Mouse (Mus musculus) thymus, postnatal 14 days (tissue): ENCODE results near the gene Fam170b.

Source experiments
- DNase-seq: peaks from one replicate; pipeline ENCODE4 v3.0.0; 2021

Fam170b gene

DNA sequence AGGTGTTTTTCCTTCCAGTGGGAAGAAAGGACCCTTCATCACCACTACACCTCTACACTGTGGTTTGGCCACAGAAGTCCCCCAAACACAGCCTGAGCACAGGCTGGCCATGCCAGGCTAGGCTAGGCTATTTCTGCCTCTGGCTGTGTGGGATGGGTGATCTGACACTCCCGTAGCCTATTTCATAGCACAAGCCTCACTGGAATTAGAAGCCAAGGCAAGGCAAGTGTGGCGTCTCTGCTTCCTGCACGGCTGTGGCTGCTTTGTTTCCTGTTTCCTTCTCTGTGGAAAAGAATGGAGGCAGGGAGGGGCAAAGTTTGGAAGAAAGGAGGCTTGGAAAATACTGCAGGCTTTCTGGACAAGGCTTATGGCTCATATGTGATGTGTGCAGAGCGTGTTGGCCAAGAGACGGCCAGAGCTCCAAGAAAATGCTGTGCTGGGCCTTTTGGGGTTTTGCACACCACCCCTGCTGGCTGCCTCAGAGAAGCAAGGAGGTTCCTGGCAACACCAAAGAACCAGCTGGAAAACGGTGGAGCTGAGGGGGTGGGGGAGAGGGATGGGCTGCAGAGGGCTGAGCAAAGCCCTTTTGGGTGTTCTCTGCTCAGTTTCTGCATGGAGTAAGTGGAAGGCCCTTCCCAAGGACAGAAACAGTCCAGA is 5.6 kb upstream of the Fam170b start:
- DNase-seq = no peak

- DNase-seq = no peak
Observed at GRCm38 (mm10) chr14:32835181-32835580, 1.4 kb downstream of the Fam170b start.

DNA sequence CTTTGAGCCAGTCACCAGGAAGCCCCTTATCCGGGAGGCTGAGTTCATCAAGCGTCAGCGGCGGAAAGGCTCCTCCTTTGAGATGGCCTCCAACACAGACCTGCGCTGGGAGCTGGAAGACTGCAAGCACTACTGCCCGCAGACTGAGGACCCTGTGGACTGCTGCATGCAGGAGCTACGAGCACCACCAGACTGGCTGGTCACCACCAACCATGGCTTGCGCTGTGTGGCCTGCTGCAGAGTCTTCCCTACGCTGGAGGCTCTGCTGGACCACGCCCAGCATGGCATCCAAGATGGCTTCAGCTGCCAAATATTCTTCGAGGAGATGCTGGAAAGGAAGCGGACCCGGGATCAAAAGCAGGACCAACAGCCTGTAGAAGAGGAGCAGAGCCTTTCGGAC is 1.8 kb downstream of the Fam170b start:
- no peak for DNase-seq

DNA sequence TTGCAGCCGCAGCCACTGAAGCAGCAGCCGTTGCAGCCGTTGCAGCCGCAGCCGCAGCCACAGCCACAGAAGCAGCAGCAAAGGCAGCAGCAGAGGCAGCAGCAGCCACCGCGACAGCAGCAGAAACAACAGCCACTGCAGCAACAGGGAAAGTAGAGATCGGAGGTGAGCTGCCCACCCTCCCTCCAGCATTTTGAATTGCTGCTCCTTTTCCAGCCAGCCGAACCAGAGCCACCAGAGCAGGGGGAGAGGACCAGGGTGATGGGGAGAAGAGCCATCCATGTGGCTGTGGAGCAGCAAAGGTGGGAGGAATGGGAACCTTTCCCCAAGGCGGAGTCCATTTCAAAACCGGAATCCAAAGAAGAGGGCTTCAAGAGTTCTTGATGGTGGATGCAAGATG is 2.4 kb downstream of the Fam170b start:
- no peak for DNase-seq

- DNase-seq = no peak
Observed at GRCm38 (mm10) chr14:32842052-32842451, 8.3 kb downstream of the Fam170b start.

GRCm38 (mm10) chr14:32854059-32854458 is 20.3 kb downstream of the Fam170b start:
- no peak for DNase-seq

DNA sequence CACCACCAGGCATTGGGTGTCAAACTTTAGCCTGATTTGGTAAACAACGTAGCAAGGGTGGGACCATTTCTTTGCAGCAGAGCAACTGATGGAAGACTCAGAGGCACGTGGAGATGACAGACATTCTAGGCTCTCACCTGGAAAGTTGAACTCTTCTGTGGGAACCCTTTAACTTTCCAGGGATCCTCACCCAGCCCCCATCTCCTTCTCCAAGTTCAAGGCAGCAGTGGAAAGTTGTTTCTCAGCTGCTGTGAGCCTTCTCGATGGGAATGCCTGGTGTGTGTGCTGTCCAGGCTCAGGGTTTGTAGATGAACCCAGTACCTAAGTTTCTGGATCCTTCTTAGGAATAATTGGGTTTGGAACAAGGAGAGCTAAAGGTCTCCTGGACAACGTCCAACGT is 22.5 kb downstream of the Fam170b start:
- no peak for DNase-seq

DNA sequence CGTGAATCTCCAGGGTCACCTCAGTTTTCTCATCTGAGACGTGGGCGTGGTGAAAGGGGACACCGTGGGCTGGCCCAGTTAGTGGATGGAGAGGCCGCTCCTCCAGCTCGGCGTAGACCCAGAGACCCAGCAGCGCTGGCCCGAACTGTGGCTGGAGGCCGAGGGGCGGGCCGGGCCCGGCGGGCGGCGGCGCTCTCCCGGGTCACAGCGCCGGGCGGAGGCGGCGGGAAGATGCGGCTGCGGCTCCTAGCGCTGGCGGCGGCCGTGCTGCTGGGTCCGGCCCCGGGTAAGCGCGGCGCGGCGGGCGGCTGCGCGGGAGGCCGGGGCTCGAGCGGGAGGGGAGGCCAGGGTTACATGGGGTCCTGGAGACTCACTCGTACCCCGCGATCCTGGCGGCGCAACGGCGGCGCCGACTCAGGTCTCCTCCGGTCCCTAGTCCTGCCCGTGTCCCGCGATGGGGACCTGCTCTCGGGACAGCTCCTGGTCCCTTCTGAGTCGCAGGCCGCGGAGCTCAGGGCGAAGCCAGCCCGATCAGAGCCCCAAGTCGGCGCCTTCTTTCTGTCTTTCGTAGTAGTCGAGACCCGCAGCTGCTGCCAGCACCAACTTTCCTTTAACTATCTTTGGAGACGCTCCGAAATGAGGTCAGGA is 23.0 kb downstream of the Fam170b start, which contains the start of gene Vstm4:
Gene Vstm4 (plus strand): TSS at position 76 of the 648 bp plus-strand sequence.
- DNase-seq = no peak

- DNase-seq = no peak
Observed at GRCm38 (mm10) chr14:32858361-32858760, 24.6 kb downstream of the Fam170b start.

DNA sequence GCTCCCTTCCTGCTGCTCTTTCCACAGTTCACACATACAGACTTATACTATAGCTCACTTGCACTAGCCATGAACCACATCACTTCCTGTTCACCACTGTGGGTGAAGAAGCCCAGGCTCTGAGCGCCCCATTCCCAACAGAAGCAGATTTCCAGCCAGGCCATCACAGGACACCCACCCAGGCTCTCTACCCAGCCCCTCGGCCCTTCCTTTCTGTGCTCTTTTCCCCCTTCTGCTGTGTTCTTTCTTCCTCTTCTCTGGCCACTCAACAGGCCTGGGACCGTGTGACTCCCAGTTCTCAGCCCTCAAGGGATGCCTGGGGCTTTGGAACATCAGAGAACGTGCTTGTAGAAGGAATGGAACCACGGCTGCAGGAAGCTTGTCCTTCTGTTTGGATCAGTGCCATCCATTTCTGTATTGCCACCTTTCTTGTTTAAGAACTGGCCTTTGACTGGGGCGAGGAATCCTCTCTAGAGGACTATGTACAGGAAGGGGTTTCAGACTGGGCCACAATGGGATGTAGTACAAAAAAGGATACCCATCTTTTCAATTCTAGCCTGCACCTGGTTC is 25.3 kb downstream of the Fam170b start:
- no peak for DNase-seq

- no peak for DNase-seq
Observed at GRCm38 (mm10) chr14:32859831-32860569, 26.2 kb downstream of the Fam170b start.

DNA sequence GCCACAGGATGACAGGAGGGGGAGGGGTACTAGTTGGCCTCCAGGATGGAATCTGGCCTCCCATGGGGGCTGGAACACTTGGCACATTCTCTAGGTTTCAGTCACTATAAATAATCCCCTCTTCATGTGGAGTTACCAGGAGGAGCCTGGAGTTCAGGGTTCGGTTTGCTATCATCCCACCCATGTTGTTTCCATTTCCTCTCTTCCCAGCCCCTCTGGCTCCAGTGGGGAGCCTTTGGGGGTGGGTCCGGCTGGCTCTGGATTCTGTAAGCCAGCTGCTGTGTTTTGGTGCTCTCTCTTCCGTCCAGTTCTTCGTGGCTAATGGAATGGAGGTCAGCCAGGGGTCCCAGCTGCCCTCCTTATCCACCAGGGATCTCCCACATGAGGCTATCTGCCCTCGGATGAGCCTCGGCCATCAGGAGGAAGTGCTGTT is 27.4 kb downstream of the Fam170b start:
- no peak for DNase-seq

DNA sequence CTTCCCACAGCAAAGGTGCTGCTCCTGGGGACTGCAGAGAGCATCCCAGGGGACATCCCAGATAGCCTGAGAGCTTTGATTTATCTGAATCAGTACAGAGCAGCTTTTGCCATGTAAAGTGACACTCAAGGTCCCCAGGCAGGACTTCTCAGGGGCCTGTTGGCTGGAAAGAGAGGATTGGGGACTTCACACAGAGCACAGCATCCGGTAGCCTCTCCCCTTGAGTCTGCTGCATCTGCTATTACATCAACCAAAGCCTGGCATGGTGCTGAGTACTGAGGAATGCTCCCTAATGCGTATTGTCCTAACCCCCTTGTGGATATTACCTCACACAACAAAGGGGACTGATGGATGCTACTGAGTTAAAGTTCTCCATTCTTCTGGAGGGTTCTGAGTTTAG is 27.9 kb downstream of the Fam170b start:
- no peak for DNase-seq

- DNase-seq = no peak
Observed at GRCm38 (mm10) chr14:32865331-32865730, 31.6 kb downstream of the Fam170b start.

DNA sequence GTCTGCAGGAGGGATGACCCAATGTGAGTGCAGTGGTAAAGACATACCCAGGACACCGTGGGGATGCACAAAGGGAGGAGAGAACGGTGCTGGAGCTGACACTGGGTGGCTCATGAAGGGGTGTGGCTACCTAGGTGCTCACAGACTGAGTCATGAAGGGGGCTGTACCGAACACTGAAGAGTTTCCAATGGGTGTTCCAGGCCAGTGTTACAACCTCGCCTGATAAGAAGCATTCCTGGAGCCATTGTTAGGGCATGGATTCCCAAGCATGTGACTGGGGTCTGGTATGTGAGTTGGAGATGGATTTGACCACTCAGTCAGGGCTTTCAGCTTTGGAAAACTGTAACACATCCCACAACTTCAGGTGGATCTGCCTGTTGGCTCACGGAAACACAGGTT is 38.2 kb downstream of the Fam170b start:
- DNase-seq = no peak

GRCm38 (mm10) chr14:32877549-32877948 is 43.8 kb downstream of the Fam170b start:
- no peak for DNase-seq

DNA sequence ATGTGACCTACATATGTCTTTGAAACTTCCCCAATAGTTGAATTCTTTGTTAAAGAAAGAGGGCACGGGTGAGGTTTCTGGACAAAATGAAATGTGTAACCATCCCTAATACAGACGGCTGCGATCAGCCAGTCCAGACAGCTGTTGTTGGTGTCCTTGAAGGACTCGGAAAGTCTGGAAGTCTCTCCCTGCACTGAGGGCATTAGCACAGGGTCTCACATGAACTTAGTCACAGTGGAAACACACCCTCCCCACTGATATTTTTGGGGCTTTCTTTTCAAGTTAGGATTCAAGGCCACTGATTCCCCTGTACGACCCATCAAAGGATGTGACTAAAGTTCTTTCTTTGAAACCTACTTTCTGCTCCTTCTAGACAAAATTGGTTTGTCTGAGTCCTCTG is 46.6 kb downstream of the Fam170b start:
- no peak for DNase-seq

DNA sequence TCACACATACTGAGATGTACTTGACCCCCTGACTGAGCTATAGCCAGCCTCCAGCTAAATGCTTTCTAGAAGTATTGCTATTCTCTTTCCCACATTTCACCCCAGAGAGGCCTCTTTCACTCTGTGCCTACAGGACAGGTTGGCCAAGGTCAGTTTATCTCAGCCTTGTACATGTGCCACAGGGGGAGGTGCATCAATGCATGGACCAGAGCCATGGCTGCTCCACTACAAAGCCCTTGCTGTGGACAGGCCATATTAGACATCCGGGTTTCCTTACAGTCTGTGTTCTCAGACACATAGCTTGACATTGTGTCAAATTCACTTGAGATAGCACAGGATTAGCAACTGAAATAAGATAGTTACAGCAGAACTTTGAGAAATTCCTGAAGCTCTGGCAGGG is 47.9 kb downstream of the Fam170b start:
- no peak for DNase-seq
